In the genomic region with DNA sequence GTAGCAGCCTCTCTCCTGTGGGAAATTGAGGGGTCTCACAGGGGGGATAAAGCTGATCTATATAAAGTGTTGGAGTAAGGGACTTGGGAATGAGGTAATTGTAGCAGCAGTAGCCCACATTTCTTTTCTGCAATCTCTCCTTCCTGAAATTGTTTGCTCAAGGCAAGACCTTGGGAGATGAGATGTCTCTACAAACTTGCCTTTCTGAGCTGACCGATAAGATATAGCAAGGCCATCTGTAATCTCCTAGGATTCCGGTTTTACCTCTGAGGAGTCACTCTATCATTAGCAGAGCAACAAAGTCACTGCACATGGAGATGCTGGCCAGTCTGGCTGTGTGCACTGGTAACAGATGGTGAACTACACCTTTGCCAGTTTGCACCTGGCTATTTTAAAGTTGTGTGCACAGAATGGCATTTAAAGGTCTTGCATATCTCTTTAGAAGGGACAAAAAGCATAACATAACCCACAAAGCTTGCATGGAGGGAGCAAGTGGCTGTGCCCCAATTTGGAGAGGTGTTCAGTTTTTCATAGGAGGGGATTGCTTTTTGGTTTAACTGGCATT, we compare ENCODE assay signal across 10 mouse cellular contexts.
A peak's percentile ranks its signal among the peaks of the same experiment; 100 is the strongest.
DNase-seq lines count a peak whose midpoint lies in the region; ATAC-seq and TF ChIP-seq lines count a peak whose summit lies in the region.
"Had no signal": no experiment of that assay in that cellular context is flagged by ENCODE, and none has a peak within 500 bp of the region (broad histone marks: within the 10 kb centered on the region; RNA-seq: fewer than 3 reads in every experiment).

No protein-coding gene starts in this region.

- H3K27me3 ChIP-seq in testis, adult 2 months (ENCODE audit: control insufficient read depth, insufficient read depth, low read length), result no peaks in the 10 kb centered on the region
- H3K27me3 ChIP-seq in intestine, embryonic 15.5 days (replicated peaks), result no peaks in the 10 kb centered on the region

- H3K36me3 ChIP-seq in testis, adult 2 months (ENCODE audit: control insufficient read depth, insufficient read depth, low read length), result no peaks in the 10 kb centered on the region
- no peaks in the 10 kb centered on the region for H3K36me3 ChIP-seq in intestine, embryonic 15.5 days

- TF ChIP-seq POLR2A in testis, adult 2 months (IDR thresholded peaks at IDR 0.05; ENCODE audit: control insufficient read depth, low read depth, low read length), result no peak

- DNase-seq in gastrocnemius, adult 2 months, result no peak
- no peak for DNase-seq in gastrocnemius, postnatal 14 days
- DNase-seq in testis, postnatal 14 days (ENCODE audit: low spot score), result no peak
- DNase-seq in yolk sac, embryonic 10.5 days (ENCODE audit: low spot score), result peak; percentile 32
- no peak for DNase-seq in urinary bladder, postnatal 14 days (ENCODE audit: low spot score)
- DNase-seq in Muller cell, postnatal 12 days (ENCODE audit: inconsistent ontology term), result no peak
- DNase-seq: adrenal gland, postnatal 36 days; layer of hippocampus, adult 9-11 months had no signal

- H3K27ac ChIP-seq in gastrocnemius, adult 2 months, result peak overlapping the region; percentile 82
- H3K27ac ChIP-seq in testis, adult 2 months (ENCODE audit: control insufficient read depth, insufficient read depth, low read depth, low read length), result peak overlapping the region; percentile 43; the same call in 1 of the 2 replicates
- peak overlapping the region; percentile 44; the same call in 1 of the 2 replicates for H3K27ac ChIP-seq in intestine, embryonic 15.5 days

- intact Hi-C loops in gastrocnemius, adult 2 months (cut with DNase I), result loop anchor here (5.0 kb wide), 1 partner anchor 205 kb away; no protein-coding TSS in a partner anchor
- intact Hi-C loops in gastrocnemius, postnatal 14 days (cut with DNase I; ENCODE audit: low total_unique reads), result loop anchor here (5.0 kb wide), 1 partner anchor 75 kb away; no protein-coding TSS in a partner anchor

- TF ChIP-seq CTCF in gastrocnemius, adult 2 months (IDR thresholded peaks at IDR 0.05), result no peak
- no peak for TF ChIP-seq CTCF in testis, adult 2 months (IDR thresholded peaks at IDR 0.05; ENCODE audit: control insufficient read depth, insufficient read depth, insufficient replicate concordance, low read depth, low read length)

- H3K4me1 ChIP-seq in testis, adult 2 months (ENCODE audit: control insufficient read depth, insufficient read depth, low read length), result no peaks in the 10 kb centered on the region; the same call in 1 of the 2 replicates
- no peaks in the 10 kb centered on the region for H3K4me1 ChIP-seq in intestine, embryonic 15.5 days (replicated peaks)

- 0 out of 2 replicates have a peak, but pooled peaks have one; percentile 24 for ATAC-seq in intestine, embryonic 15.5 days

- no peaks in the 10 kb centered on the region for H3K9me3 ChIP-seq in intestine, embryonic 15.5 days

- H3K4me2 ChIP-seq in intestine, embryonic 15.5 days (replicated peaks), result no peak overlapping the region

- 54% methylated on average over 2 of the region's 2 CpGs for WGBS in intestine, embryonic 15.5 days

- no peak overlapping the region for H3K4me3 ChIP-seq in gastrocnemius, adult 2 months
- no peak overlapping the region for H3K4me3 ChIP-seq in testis, adult 2 months (ENCODE audit: control insufficient read depth, low read depth, low read length)
- no peak overlapping the region for H3K4me3 ChIP-seq in intestine, embryonic 15.5 days (replicated peaks)

- no peak overlapping the region for H3K9ac ChIP-seq in intestine, embryonic 15.5 days
